Mouse (Mus musculus) MEL (cell line): ENCODE measurements around the gene Egf.

Source experiments
- CHD1 ChIP-seq: IDR thresholded peaks from 2 replicates; pipeline ENCODE4 v1.6.1; 2012; ENCODE audit warnings: low read depth, mild to moderate bottlenecking, inconsistent platforms, low read length, improper control_type of control experiment
- CHD2 ChIP-seq: IDR thresholded peaks from 2 replicates; pipeline ENCODE4 v1.6.1; 2011; ENCODE audit warnings: low read length, improper control_type of control experiment
- CTCF ChIP-seq, 3 experiments: IDR thresholded peaks in 2 of 3; conservative IDR thresholded peaks in 1 of 3; 2 replicates each; pipeline ENCODE4 v1.5.1; 2011 to 2012; ENCODE audit warnings: low read length in 3 of 3, low read depth in 2 of 3, mild to moderate bottlenecking in 2 of 3, improper control_type of control experiment in 1 of 3, inconsistent platforms in 1 of 3, mixed read lengths in 1 of 3, moderate library complexity in 1 of 3; ENCODE audit not compliant: control insufficient read depth in 1 of 3, insufficient read depth in 1 of 3, poor library complexity in 1 of 3, severe bottlenecking in 1 of 3
- ETS1 ChIP-seq: IDR thresholded peaks from 2 replicates; pipeline ENCODE4 v1.6.1; 2012; ENCODE audit warnings: low read depth, mild to moderate bottlenecking, inconsistent platforms, low read length, improper control_type of control experiment, moderate library complexity
- KAT2A ChIP-seq: conservative IDR thresholded peaks from 2 replicates; pipeline ENCODE4 v1.6.1; 2012; ENCODE audit warnings: low read depth, low read length, improper control_type of control experiment, inconsistent platforms
- MXI1 ChIP-seq: IDR thresholded peaks from 2 replicates; pipeline ENCODE4 v1.6.1; 2011; ENCODE audit warnings: mild to moderate bottlenecking, low read depth, low read length, improper control_type of control experiment
- POLR2A ChIP-seq, 2 experiments: IDR thresholded peaks; 2 replicates each; pipeline ENCODE4 v1.6.1; 2011 to 2012; ENCODE audit warnings: low read length in 2 of 2, mild to moderate bottlenecking in 2 of 2, control low read depth in 1 of 2, improper control_type of control experiment in 1 of 2, low read depth in 1 of 2, moderate library complexity in 1 of 2; ENCODE audit not compliant: control insufficient read depth in 1 of 2, insufficient read depth in 1 of 2, poor library complexity in 1 of 2
- UBTF ChIP-seq: IDR thresholded peaks from 2 replicates; pipeline ENCODE4 v1.6.1; 2012; ENCODE audit warnings: low read depth, mild to moderate bottlenecking, inconsistent platforms, low read length, improper control_type of control experiment, moderate library complexity, borderline replicate concordance; ENCODE audit not compliant: insufficient read depth
- USF1 ChIP-seq: IDR thresholded peaks from 2 replicates; pipeline ENCODE4 v1.6.1; 2014; ENCODE audit warnings: low read depth, mild to moderate bottlenecking, inconsistent platforms, low read length, improper control_type of control experiment, moderate library complexity

DNA sequence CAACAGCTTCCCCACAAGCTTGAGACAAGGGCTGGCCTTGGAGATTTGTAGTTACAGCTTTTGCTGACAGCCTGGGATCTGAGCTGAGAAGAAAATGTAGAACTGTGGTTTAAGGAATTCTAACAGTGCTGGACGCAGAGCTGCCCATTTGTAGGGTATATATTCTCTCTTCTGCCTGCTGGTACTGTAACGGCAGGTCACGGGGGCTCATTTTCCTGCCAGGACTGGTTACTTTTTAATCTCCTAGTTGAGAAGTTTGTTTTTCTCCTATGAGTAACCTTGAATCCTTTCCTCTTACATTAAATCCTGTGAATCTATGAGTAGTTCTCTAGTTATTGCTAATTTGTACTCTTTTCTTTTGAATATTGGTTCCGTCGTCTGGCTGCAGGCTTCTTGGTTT is 38.7 kb upstream of the Egf start:
- TF ChIP-seq CTCF (IDR thresholded peaks at IDR 0.05 in 2 of 3, conservative IDR thresholded peaks at IDR 0.05 in 1 of 3; ENCODE audit: control insufficient read depth in 1 of 3, insufficient read depth in 1 of 3, low read depth in 2 of 3, low read length in 3 of 3, poor library complexity in 1 of 3, severe bottlenecking in 1 of 3) (no peak), CHD1 (no peak), CHD2 (no peak), POLR2A (IDR thresholded peaks at IDR 0.05; ENCODE audit: control insufficient read depth in 1 of 2, insufficient read depth in 1 of 2, low read depth in 1 of 2, low read length in 2 of 2, poor library complexity in 1 of 2) (no peak), UBTF (no peak), USF1 (no peak), MXI1 (no peak), KAT2A (no peak), ETS1 (no peak)
